Mouse (Mus musculus) heart, embryonic 11.5 days (tissue): ENCODE data around the gene Gmds. TPM values are rescaled to one million over a fixed set of nuclear protein-coding genes. Genes with fewer than 3 reads are reported as not detected.

Source experiments
- ATAC-seq: fragments of 200-750 bp; cut with Nextera tagmentation; replicated peaks from 2 replicates; pipeline ENCODE4 v1.8.0; 2017; ENCODE audit warnings: moderate library complexity; ENCODE audit not compliant: insufficient number of reproducible peaks, low FRiP score, low TSS enrichment
- H3K27ac ChIP-seq: fragments of 300-500 bp; sonication (generic); 2 replicates; pipeline ENCODE4 v1.5.1; 2014; ENCODE audit warnings: mild to moderate bottlenecking, low read depth, low read length
- H3K27me3 ChIP-seq: fragments of 300-500 bp; sonication (generic); 2 replicates; pipeline ENCODE4 v1.6.1; 2014; ENCODE audit warnings: mild to moderate bottlenecking, low read length, mixed read lengths; ENCODE audit not compliant: control insufficient read depth, insufficient read depth
- H3K36me3 ChIP-seq: fragments of 300-500 bp; sonication (generic); 2 replicates; pipeline ENCODE4 v1.6.1; 2014; ENCODE audit warnings: mild to moderate bottlenecking, low read length, moderate library complexity, mixed read lengths; ENCODE audit not compliant: control insufficient read depth, insufficient read depth
- H3K4me1 ChIP-seq: fragments of 300-500 bp; sonication (generic); 2 replicates; pipeline ENCODE4 v1.6.1; 2014; ENCODE audit warnings: low read length; ENCODE audit not compliant: control insufficient read depth, insufficient read depth
- H3K4me2 ChIP-seq: fragments of 300-500 bp; sonication (generic); 2 replicates; pipeline ENCODE4 v1.6.1; 2014; ENCODE audit warnings: mild to moderate bottlenecking, moderate library complexity
- H3K4me3 ChIP-seq: fragments of 300-500 bp; sonication (generic); 2 replicates; pipeline ENCODE4 v1.5.1; 2014; ENCODE audit warnings: low read depth, low read length
- H3K9ac ChIP-seq: fragments of 300-500 bp; sonication (generic); 2 replicates; pipeline ENCODE4 v1.6.1; 2014; ENCODE audit warnings: mild to moderate bottlenecking, low read depth, low read length, moderate library complexity
- H3K9me3 ChIP-seq: fragments of 300-500 bp; sonication (generic); replicated peaks from 2 replicates; pipeline ENCODE4 v1.6.1; 2016; ENCODE audit warnings: low read length; ENCODE audit not compliant: control insufficient read depth
- WGBS: fragments of 180-500 bp; shearing (Covaris S2); extraction: QIAGEN DNeasy Blood & Tissue Kit; methylation state at CpG from one replicate; pipeline ENCODE4 v1.1.7; 2014; ENCODE audit not compliant: insufficient replicate concordance; 5-methylcytosine and 5-hydroxymethylcytosine counted together
- polyA plus RNA-seq: library from polyadenylated mRNA; unstranded; fragments of >200 nt; fragmentation: Nextera tagmentation; extraction: Ambion mirVana; gene quantifications from 2 replicates; pipeline ENCODE4 v1.2.1, GENCODE M21; 2014

Gmds gene
- polyA plus RNA-seq, 1 experiment from 2014 or later, result 31.3 TPM

GRCm38 (mm10) chr13:31974751-31975479, 363.6 kb downstream of the Gmds start:
- Histone ChIP-seq H3K9me3 (no peaks in the 10 kb centered on the region), H3K27ac (no peak overlapping the region), H3K9ac (no peak overlapping the region), H3K4me3 (no peak overlapping the region), H3K4me1 (peaks cover 7% of the 10 kb centered on the region; the same call in 1 of the 2 replicates), H3K36me3 (no peaks in the 10 kb centered on the region), H3K4me2 (no peak overlapping the region), H3K27me3 (no peaks in the 10 kb centered on the region)
- ATAC-seq, result no peak
- 44% methylated on average over 3 of the region's 3 CpGs for WGBS

- Histone ChIP-seq H3K36me3 (no peaks in the 10 kb centered on the region), H3K4me3 (no peak overlapping the region), H3K4me2 (no peak overlapping the region), H3K9me3 (no peaks in the 10 kb centered on the region), H3K27ac (no peak overlapping the region), H3K27me3 (no peaks in the 10 kb centered on the region), H3K9ac (no peak overlapping the region), H3K4me1 (peaks cover 7% of the 10 kb centered on the region; the same call in 1 of the 2 replicates)
- 53% methylated on average over 2 of the region's 2 CpGs for WGBS
- no peak for ATAC-seq
Observed at GRCm38 (mm10) chr13:31971040-31971501, 367.5 kb downstream of the Gmds start.

GRCm38 (mm10) chr13:31968272-31968671, 370.3 kb downstream of the Gmds start:
- whole genome bisulfite sequencing, result 71% methylated on average over 2 of the region's 2 CpGs
- ATAC-seq, result no peak
- H3K9ac ChIP-seq, result no peak overlapping the region

GRCm38 (mm10) chr13:31966931-31967532, 371.5 kb downstream of the Gmds start:
- peaks cover 7% of the 10 kb centered on the region; the same call in 1 of the 2 replicates for H3K4me1 ChIP-seq
- H3K4me3 ChIP-seq, result no peak overlapping the region
- H3K27me3 ChIP-seq, result no peaks in the 10 kb centered on the region
- no peak overlapping the region for H3K4me2 ChIP-seq
- H3K27ac ChIP-seq, result no peak overlapping the region
- no peak overlapping the region for H3K9ac ChIP-seq
- H3K36me3 ChIP-seq, result no peaks in the 10 kb centered on the region
- no peaks in the 10 kb centered on the region for H3K9me3 ChIP-seq
- ATAC-seq, result no peak
- 61% methylated on average over 3 of the region's 3 CpGs for WGBS

More at GRCm38 (mm10) chr13:31968272-31968671, 370.3 kb downstream of the Gmds start:
- no peak overlapping the region for H3K4me3 ChIP-seq
- H3K4me2 ChIP-seq, result no peak overlapping the region
- H3K27ac ChIP-seq, result no peak overlapping the region
- H3K27me3 ChIP-seq, result no peaks in the 10 kb centered on the region
- no peaks in the 10 kb centered on the region for H3K36me3 ChIP-seq
- no peaks in the 10 kb centered on the region for H3K9me3 ChIP-seq
- peaks cover 7% of the 10 kb centered on the region; the same call in 1 of the 2 replicates for H3K4me1 ChIP-seq

- Histone ChIP-seq H3K27ac (no peak overlapping the region), H3K9me3 (no peaks in the 10 kb centered on the region), H3K4me2 (no peak overlapping the region), H3K27me3 (no peaks in the 10 kb centered on the region), H3K4me3 (no peak overlapping the region), H3K36me3 (no peaks in the 10 kb centered on the region), H3K9ac (no peak overlapping the region), H3K4me1 (peaks cover 18% of the 10 kb centered on the region)
- 12% methylated on average over 3 of the region's 3 CpGs for WGBS
- no peak for ATAC-seq
Observed at GRCm38 (mm10) chr13:31960514-31960913, 378.0 kb downstream of the Gmds start.

- H3K4me3 ChIP-seq, result no peak overlapping the region
- 28% methylated on average over 13 of the region's 13 CpGs for WGBS
- H3K9me3 ChIP-seq, result no peaks in the 10 kb centered on the region
- no peaks in the 10 kb centered on the region for H3K36me3 ChIP-seq
- peak overlapping the region; percentile 77 for H3K27ac ChIP-seq
- H3K27me3 ChIP-seq, result no peaks in the 10 kb centered on the region
- 0 out of 2 replicates have a peak overlapping the region, but pooled peaks have one; percentile 2 for H3K4me2 ChIP-seq
- peaks cover 26% of the 10 kb centered on the region for H3K4me1 ChIP-seq
- no peak for ATAC-seq
- no peak overlapping the region for H3K9ac ChIP-seq
Observed at GRCm38 (mm10) chr13:31958346-31959335, 379.9 kb downstream of the Gmds start.

GRCm38 (mm10) chr13:31956584-31956983, 382.0 kb downstream of the Gmds start:
- H3K4me2 ChIP-seq, result no peak overlapping the region
- H3K36me3 ChIP-seq, result no peaks in the 10 kb centered on the region
- H3K27me3 ChIP-seq, result no peaks in the 10 kb centered on the region
- peaks cover 26% of the 10 kb centered on the region for H3K4me1 ChIP-seq
- no peak overlapping the region for H3K4me3 ChIP-seq
- WGBS, result 65% methylated on average over 6 of the region's 6 CpGs
- no peak overlapping the region for H3K9ac ChIP-seq
- H3K27ac ChIP-seq, result no peak overlapping the region
- no peak for ATAC-seq
- H3K9me3 ChIP-seq, result no peaks in the 10 kb centered on the region

GRCm38 (mm10) chr13:31956112-31956511, 382.4 kb downstream of the Gmds start:
- 55% methylated on average over 4 of the region's 4 CpGs for WGBS
- Histone ChIP-seq H3K4me2 (no peak overlapping the region), H3K4me3 (no peak overlapping the region), H3K9me3 (no peaks in the 10 kb centered on the region), H3K27ac (no peak overlapping the region), H3K4me1 (peaks cover 26% of the 10 kb centered on the region), H3K36me3 (no peaks in the 10 kb centered on the region), H3K27me3 (no peaks in the 10 kb centered on the region), H3K9ac (no peak overlapping the region)
- ATAC-seq, result 0 out of 2 replicates have a peak, but pooled peaks have one; percentile 55
